Mouse (Mus musculus) layer of hippocampus, postnatal 25 days (tissue): ENCODE measurements at regions not wholly inside any gene's neighbourhood (a gene's known extent, or its start where the extent isn't known, plus 50 kb on each side); places are given as distances from the start of the nearest gene placed in this dataset.

ENCODE experiments used
- DNase-seq, 2 experiments: peaks; one replicate each; pipeline ENCODE4 v3.0.0; 2022; ENCODE audit warnings: mixed read lengths in 2 of 2, low spot score in 1 of 2; ENCODE audit errors: extremely low spot score in 1 of 2

- DNase-seq, result no peak
Measured at GRCm38 (mm10) chr3:102574320-102574719, 104.6 kb downstream of the Ngf start.

- DNase-seq, result no peak
Measured at GRCm38 (mm10) chr3:102576896-102577295, 107.2 kb downstream of the Ngf start.

GRCm38 (mm10) chr3:102581830-102582229, 112.1 kb downstream of the Ngf start:
- no peak for DNase-seq

GRCm38 (mm10) chr3:102585136-102585535, 115.4 kb downstream of the Ngf start:
- no peak for DNase-seq

- DNase-seq, result no peak
Measured at GRCm38 (mm10) chr3:102586221-102586620, 116.5 kb downstream of the Ngf start.

- no peak for DNase-seq
Measured at GRCm38 (mm10) chr3:102592041-102592440, 122.3 kb downstream of the Ngf start.

- DNase-seq, result no peak
Measured at GRCm38 (mm10) chr3:102596944-102597551, 127.3 kb downstream of the Ngf start.

- DNase-seq, result no peak
Measured at GRCm38 (mm10) chr3:102599061-102599460, 129.3 kb downstream of the Ngf start.

- DNase-seq, result no peak
Measured at GRCm38 (mm10) chr3:102602766-102603165, 131.6 kb upstream of the Tspan2 start.

- no peak for DNase-seq
Measured at GRCm38 (mm10) chr3:102605284-102605683, 129.0 kb upstream of the Tspan2 start.

- no peak for DNase-seq
Measured at GRCm38 (mm10) chr3:102610970-102611369, 123.4 kb upstream of the Tspan2 start.

- no peak for DNase-seq
Measured at GRCm38 (mm10) chr3:102611398-102612366, 122.6 kb upstream of the Tspan2 start.

- no peak for DNase-seq
Measured at GRCm38 (mm10) chr3:102619666-102620377, 114.5 kb upstream of the Tspan2 start.

- no peak for DNase-seq
Measured at GRCm38 (mm10) chr3:102636076-102636475, 98.3 kb upstream of the Tspan2 start.

GRCm38 (mm10) chr3:102636674-102637073, 97.7 kb upstream of the Tspan2 start:
- no peak for DNase-seq

- DNase-seq, result peak; percentile 32 to 34
Measured at GRCm38 (mm10) chr3:102644276-102644940, 89.9 kb upstream of the Tspan2 start.

- DNase-seq, result no peak
Measured at GRCm38 (mm10) chr3:102648450-102648849, 85.9 kb upstream of the Tspan2 start.

- DNase-seq, result no peak
Measured at GRCm38 (mm10) chr3:102654962-102655361, 79.4 kb upstream of the Tspan2 start.

GRCm38 (mm10) chr3:102657116-102657515, 77.2 kb upstream of the Tspan2 start:
- DNase-seq, result no peak

- no peak for DNase-seq
Measured at GRCm38 (mm10) chr3:102657531-102658060, 76.7 kb upstream of the Tspan2 start.
